Mouse (Mus musculus) forebrain, postnatal 0 days (tissue): ENCODE data around the gene Krt23. TPM values are rescaled to one million over a fixed set of nuclear protein-coding genes. Genes with fewer than 3 reads are reported as not detected.

Source experiments
- ATAC-seq: fragments of 200-750 bp; cut with Nextera tagmentation; 2 replicates; pipeline ENCODE4 v1.8.0; 2017; ENCODE audit warnings: mild to moderate bottlenecking, moderate library complexity
- DNase-seq: peaks from one replicate; pipeline ENCODE4 v3.0.0-alpha.2; 2015
- H3K27ac ChIP-seq: fragments of 300-500 bp; sonication (generic); 2 replicates; pipeline ENCODE4 v1.5.1; 2014; ENCODE audit warnings: low read depth, mild to moderate bottlenecking, antibody characterized with exemption, low read length, moderate library complexity, mixed read lengths
- H3K27me3 ChIP-seq: fragments of 300-500 bp; sonication (generic); 2 replicates; pipeline ENCODE4 v1.6.1; 2014; ENCODE audit warnings: mild to moderate bottlenecking, low read length, mixed read lengths; ENCODE audit not compliant: insufficient read depth
- H3K36me3 ChIP-seq: fragments of 300-500 bp; sonication (generic); 2 replicates; pipeline ENCODE4 v1.6.1; 2014; ENCODE audit warnings: mild to moderate bottlenecking, moderate library complexity; ENCODE audit not compliant: insufficient read depth
- H3K4me1 ChIP-seq: fragments of 300-500 bp; sonication (generic); 2 replicates; pipeline ENCODE4 v1.6.1; 2014; ENCODE audit warnings: antibody characterized with exemption; ENCODE audit not compliant: insufficient read depth
- H3K4me2 ChIP-seq: fragments of 300-500 bp; sonication (generic); 2 replicates; pipeline ENCODE4 v1.6.1; 2014; ENCODE audit warnings: low read depth, mild to moderate bottlenecking, moderate library complexity
- H3K4me3 ChIP-seq: fragments of 300-500 bp; sonication (generic); 2 replicates; pipeline ENCODE4 v1.5.1; 2014; ENCODE audit warnings: low read depth, low read length, mixed read lengths
- H3K9ac ChIP-seq: fragments of 300-500 bp; sonication (generic); 2 replicates; pipeline ENCODE4 v1.6.1; 2014; ENCODE audit warnings: mild to moderate bottlenecking
- H3K9me3 ChIP-seq: fragments of 300-500 bp; sonication (generic); 2 replicates; pipeline ENCODE4 v1.6.1; 2016; ENCODE audit warnings: low read length
- CTCF ChIP-seq: sonication (generic); IDR thresholded peaks from 2 replicates; pipeline ENCODE4 v1.5.1; 2016; ENCODE audit warnings: antibody characterized with exemption, control low read depth, low read depth
- WGBS: fragments of 180-500 bp; shearing (Covaris S2); extraction: QIAGEN DNeasy Blood & Tissue Kit; methylation state at CpG from one replicate; pipeline ENCODE4 v1.1.7; 2014; 5-methylcytosine and 5-hydroxymethylcytosine counted together
- polyA plus RNA-seq: library from polyadenylated mRNA; unstranded; fragments of >200 nt; fragmentation: Nextera tagmentation; extraction: Ambion mirVana; gene quantifications from 2 replicates; pipeline ENCODE4 v1.2.1, GENCODE M21; 2015
- total RNA-seq: library from RNA; depleted of rRNA; stranded (reverse); fragments of >200 nt; gene quantifications from 2 replicates; pipeline ENCODE4 v1.2.3, GENCODE M21; 2014

The Krt23 gene
- total and polyA plus RNA-seq, 2 experiments from 2014 or later, result 0.53 TPM; not detected in 1

DNA sequence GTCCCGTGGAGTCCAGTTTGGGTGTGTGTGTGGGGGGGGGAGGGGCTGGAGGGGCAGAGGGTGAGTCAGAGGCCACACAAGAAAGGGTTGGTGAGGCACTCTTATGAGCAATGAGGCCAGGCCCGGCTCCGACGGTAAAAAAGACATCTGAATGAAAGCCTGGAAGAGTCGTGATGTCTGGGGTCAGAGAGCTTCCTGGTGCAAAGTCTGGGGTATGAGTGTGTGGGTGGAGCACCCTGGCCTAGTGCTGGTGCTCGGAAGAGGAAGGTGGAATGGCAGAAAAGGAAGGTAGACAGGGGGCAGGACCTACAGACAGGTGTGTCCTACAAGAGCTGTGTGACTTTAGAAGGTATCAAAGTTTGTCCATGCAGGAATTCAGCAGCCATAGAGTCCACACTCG lies 34.0 kb downstream of the Krt23 start:
- TF ChIP-seq CTCF, result no peak
- Histone ChIP-seq H3K27me3 (peaks cover 4% of the 10 kb centered on the region; the same call in 1 of the 2 replicates), H3K9me3 (no peaks in the 10 kb centered on the region), H3K4me2 (no peak overlapping the region), H3K9ac (no peak overlapping the region), H3K27ac (no peak overlapping the region), H3K4me3 (no peak overlapping the region), H3K36me3 (no peaks in the 10 kb centered on the region), H3K4me1 (no peaks in the 10 kb centered on the region)
- ATAC-seq (no peak), DNase-seq (no peak)
- 74% methylated on average over 7 of the region's 7 CpGs for WGBS

DNA sequence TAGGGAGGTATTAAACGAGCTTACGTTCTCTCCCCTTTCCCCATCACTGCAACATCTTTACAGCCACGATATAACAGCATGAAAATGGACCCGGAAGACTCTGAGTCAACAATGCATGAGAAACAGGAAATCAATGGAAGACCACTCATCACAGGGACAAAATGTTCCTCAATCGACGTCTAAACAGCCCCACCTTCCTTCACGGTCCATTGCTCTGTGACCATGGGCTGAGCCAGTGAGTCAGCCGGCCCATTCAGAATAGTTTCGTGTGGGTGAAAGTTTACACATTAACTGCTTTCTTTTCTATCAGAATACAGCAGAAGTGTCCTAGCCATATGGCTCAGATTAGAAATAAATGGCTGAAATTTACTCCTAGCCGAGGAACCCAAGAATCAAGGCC lies 38.2 kb downstream of the Krt23 start:
- TF ChIP-seq CTCF, result no peak
- no peak overlapping the region for H3K9ac ChIP-seq
- no peaks in the 10 kb centered on the region for H3K4me1 ChIP-seq
- DNase-seq, result no peak
- no peak overlapping the region for H3K4me3 ChIP-seq
- ATAC-seq, result no peak
- 73% methylated on average over 10 of the region's 10 CpGs for WGBS
- no peak overlapping the region for H3K4me2 ChIP-seq
- no peaks in the 10 kb centered on the region for H3K36me3 ChIP-seq
- no peaks in the 10 kb centered on the region for H3K9me3 ChIP-seq
- no peaks in the 10 kb centered on the region for H3K27me3 ChIP-seq
- H3K27ac ChIP-seq, result no peak overlapping the region

DNA sequence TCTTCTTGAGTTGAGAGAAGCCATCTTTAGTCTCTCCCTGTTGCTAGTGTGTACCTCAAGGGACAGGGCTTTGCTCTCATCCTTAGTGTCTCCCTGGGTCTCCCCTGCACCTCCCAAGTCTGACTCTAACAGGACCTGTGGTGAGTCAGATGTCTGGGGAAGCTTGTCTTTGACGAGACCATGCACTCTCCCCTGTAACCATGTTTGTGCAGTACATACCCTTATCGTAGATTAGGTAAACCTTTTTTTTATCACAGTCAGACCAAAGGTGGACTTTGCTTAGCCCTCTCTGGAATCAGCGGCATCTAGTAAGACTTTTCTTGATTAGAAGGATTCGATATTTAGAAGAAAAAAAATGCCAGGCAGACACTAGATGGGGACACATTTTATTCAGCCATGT lies 38.9 kb downstream of the Krt23 start:
- Histone ChIP-seq H3K9ac (no peak overlapping the region), H3K27ac (no peak overlapping the region), H3K27me3 (no peaks in the 10 kb centered on the region), H3K4me3 (no peak overlapping the region), H3K36me3 (no peaks in the 10 kb centered on the region), H3K9me3 (no peaks in the 10 kb centered on the region), H3K4me2 (no peak overlapping the region), H3K4me1 (no peaks in the 10 kb centered on the region)
- no peak for TF ChIP-seq CTCF
- WGBS, result 93% methylated on average over 4 of the region's 4 CpGs
- DNase-seq (no peak), ATAC-seq (no peak)

DNA sequence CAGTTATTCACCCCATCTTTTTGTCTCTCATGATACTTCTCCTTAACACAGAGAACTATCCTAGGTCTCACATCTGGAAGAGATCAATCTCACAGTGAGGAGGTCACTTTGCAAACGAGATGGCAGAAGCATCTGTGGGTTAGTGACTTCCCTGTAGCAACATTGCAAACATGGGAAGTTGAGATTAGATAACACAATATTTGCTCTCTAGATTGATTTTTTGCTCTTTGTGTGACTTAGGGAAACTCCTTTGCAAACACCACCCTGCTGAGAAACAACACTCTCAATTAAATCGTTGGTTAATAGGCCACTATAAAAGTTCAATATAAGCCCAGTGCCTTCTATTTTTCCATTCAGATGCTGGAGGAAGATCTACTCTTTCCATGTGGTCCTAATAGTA lies 44.2 kb downstream of the Krt23 start:
- H3K4me1 ChIP-seq, result no peaks in the 10 kb centered on the region
- DNase-seq, result no peak
- no peak overlapping the region for H3K4me2 ChIP-seq
- no peak overlapping the region for H3K27ac ChIP-seq
- no peaks in the 10 kb centered on the region for H3K27me3 ChIP-seq
- no peak for ATAC-seq
- no peak overlapping the region for H3K4me3 ChIP-seq
- H3K36me3 ChIP-seq, result no peaks in the 10 kb centered on the region
- H3K9ac ChIP-seq, result no peak overlapping the region
- WGBS, result 74% methylated on average over 2 of the region's 2 CpGs
- no peak for TF ChIP-seq CTCF
- H3K9me3 ChIP-seq, result no peaks in the 10 kb centered on the region

DNA sequence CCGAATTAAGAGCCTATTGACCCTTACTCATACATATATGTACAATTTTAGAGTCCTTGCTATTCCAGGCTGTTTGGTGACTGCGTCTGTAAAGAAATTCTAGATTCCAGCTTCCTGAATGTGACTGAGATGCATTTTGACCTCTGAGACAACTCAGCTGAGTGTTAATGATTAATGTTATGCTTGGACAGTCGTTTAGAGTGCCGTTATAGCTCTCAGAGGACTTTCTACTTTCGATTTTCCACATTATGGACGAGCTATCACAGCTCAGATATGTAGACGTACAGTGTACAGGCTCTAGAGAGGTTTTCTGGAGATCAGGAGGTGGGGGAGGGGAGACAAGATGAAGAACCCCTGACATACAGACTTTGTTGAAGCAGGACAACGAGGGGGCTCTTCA lies 51.7 kb downstream of the Krt23 start:
- no peak overlapping the region for H3K9ac ChIP-seq
- ATAC-seq (no peak), DNase-seq (no peak)
- no peaks in the 10 kb centered on the region for H3K9me3 ChIP-seq
- H3K4me3 ChIP-seq, result no peak overlapping the region
- H3K4me2 ChIP-seq, result no peak overlapping the region
- H3K27ac ChIP-seq, result no peak overlapping the region
- WGBS, result 73% methylated on average over 8 of the region's 8 CpGs
- H3K36me3 ChIP-seq, result no peaks in the 10 kb centered on the region
- H3K4me1 ChIP-seq, result no peaks in the 10 kb centered on the region
- no peak for TF ChIP-seq CTCF
- H3K27me3 ChIP-seq, result no peaks in the 10 kb centered on the region

DNA sequence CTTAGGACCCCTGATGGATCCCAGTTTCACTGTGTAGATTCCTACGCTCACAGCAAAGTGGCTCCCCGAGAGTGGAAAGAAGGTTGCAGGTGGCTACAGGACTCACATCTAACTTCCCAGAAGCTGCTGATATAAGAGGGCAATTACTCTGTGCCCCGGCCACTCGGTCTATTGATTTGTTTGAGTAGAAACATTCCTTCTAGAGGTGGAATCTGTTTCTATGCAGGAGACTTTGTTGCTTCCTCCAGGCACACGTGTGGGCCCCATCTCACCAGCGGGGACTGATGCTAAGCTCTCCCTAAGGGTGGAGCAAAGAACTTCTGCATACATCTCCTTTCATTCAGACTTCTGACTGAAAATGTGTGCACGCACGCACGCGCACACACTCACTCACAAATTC lies 53.5 kb downstream of the Krt23 start:
- no peak for ATAC-seq
- no peaks in the 10 kb centered on the region for H3K36me3 ChIP-seq
- 71% methylated on average over 10 of the region's 10 CpGs for WGBS

DNA sequence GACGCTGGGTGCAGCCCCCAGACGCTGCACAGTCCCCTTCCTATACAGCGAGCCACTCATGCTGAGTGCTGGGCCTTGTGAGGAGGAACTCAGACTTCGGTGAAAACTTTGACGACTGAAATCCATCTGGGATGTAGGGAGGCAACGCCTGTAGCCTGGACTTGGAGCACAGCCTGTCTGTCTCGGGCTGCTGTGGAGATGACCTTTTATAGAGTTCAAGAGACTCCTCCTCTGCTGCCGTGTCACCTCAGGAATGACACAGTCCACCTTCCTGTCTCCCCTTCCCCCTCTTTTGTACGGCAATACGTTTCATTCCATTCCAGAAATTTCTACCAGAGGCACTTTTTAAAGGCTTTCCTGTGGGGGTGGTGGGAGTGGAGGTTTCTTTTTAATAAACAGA lies 55.0 kb downstream of the Krt23 start, which contains the start of gene Krt20:
Krt20 (minus strand) TSS at position 179 of the 400 bp plus-strand sequence.
- Histone ChIP-seq H3K9me3 (no peaks in the 10 kb centered on the region), H3K4me2 (no peak within 1 kb of the TSS), H3K27me3 (no peaks in the 10 kb centered on the region), H3K4me3 (no peak within 1 kb of the TSS), H3K4me1 (no peaks in the 10 kb centered on the region), H3K27ac (no peak within 1 kb of the TSS), H3K36me3 (no peaks in the 10 kb centered on the region), H3K9ac (no peak within 1 kb of the TSS)
- no peak for DNase-seq
- no peak for TF ChIP-seq CTCF
- WGBS, result 67% methylated on average over 10 of the region's 10 CpGs
- no peak for ATAC-seq

More for the DNA sequence above, 53.5 kb downstream of the Krt23 start:
- no peak overlapping the region for H3K27ac ChIP-seq
- H3K4me2 ChIP-seq, result no peak overlapping the region
- H3K4me1 ChIP-seq, result no peaks in the 10 kb centered on the region
- no peak for DNase-seq
- no peaks in the 10 kb centered on the region for H3K27me3 ChIP-seq
- no peak overlapping the region for H3K9ac ChIP-seq
- no peaks in the 10 kb centered on the region for H3K9me3 ChIP-seq
- H3K4me3 ChIP-seq, result no peak overlapping the region
- no peak for TF ChIP-seq CTCF

DNA sequence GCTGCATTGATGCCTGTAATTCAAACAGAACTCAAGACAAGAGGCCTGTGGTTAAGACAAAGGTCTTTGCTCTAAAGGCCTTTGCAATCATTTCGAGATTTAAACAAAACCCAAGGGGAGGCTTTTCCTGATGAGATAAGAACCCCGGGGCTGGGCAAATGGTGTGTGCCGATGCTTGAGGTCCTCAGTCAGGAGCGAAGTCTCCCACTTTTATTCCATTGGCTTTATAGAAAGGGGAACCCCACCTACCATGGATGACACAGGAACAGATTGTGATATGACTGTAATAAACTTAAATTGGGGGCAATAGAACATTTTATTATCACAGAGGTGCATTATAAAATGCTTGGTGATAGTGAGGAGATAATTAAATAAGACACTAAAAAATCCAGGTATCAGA lies 56.3 kb downstream of the Krt23 start:
- TF ChIP-seq CTCF, result no peak
- WGBS, result 44% methylated on average over 4 of the region's 4 CpGs
- no peak overlapping the region for H3K27ac ChIP-seq
- DNase-seq (no peak), ATAC-seq (no peak)
- H3K4me2 ChIP-seq, result no peak overlapping the region
- no peaks in the 10 kb centered on the region for H3K4me1 ChIP-seq
- no peak overlapping the region for H3K9ac ChIP-seq
- no peaks in the 10 kb centered on the region for H3K27me3 ChIP-seq
- H3K36me3 ChIP-seq, result no peaks in the 10 kb centered on the region
- no peaks in the 10 kb centered on the region for H3K9me3 ChIP-seq
- H3K4me3 ChIP-seq, result no peak overlapping the region
